Mouse (Mus musculus): ENCODE measurements around the gene Taf10.
"Not testable (repeated sequence)": the region's sequence is repeated elsewhere in the genome, so short reads cannot be mapped to it uniquely, and the experiment has no call there.

Gene Taf10

GRCm38 (mm10) chr7:105751491-105752433, 7.6 kb upstream of the Taf10 start, which contains the start of gene Tpp1:
Tpp1 (minus strand) TSS chr7:105752235.
- DNase-seq: peak; percentile 91 to 95

DNA sequence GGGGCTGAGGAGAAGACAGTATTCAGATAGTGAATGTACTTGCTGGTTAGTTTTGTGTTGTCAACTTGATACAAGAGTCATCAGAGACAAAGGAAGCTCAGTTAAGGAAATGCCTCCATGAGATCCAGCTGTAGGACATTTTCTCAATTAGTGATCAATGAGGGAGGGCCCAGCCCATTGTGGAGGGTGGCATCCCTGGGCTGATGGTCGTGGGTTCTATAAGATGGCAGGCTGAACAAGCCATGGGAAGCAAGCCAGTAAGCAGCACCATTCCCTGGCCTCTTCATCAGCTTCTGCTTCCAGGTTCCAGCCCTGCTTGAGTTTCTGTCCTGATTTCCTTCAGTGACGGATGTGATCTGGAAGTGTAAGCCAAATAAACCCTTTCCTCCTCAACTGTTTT, 3.6 kb upstream of the Taf10 start:
- DNase-seq: no peak

GRCm38 (mm10) chr7:105743246-105743925, 775 bp downstream of the Taf10 start:
- DNase-seq: not testable (repeated sequence)

GRCm38 (mm10) chr7:105742539-105743215, 1.5 kb downstream of the Taf10 start:
- DNase-seq: not testable (repeated sequence)

GRCm38 (mm10) chr7:105741978-105742377, 2.2 kb downstream of the Taf10 start:
- DNase-seq: no peak

DNA sequence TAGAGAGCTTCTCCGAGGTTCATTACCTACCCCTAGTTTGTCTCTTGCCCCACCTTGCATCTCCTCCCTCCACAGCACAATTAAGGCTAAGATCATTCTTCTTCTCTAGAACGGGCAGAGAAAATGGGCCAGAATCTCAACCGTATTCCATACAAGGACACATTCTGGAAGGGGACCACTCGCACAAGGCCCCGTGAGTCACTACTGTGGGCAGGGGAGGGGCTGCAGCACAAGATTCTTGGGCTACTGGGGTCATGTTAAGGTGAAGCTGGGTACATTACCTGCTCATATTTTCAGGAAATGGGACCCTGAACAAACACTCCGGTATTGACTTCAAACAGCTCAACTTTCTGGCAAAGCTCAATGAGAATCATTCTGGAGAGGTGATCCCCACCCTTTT, 3.3 kb downstream of the Taf10 start:
- no peak for DNase-seq

DNA sequence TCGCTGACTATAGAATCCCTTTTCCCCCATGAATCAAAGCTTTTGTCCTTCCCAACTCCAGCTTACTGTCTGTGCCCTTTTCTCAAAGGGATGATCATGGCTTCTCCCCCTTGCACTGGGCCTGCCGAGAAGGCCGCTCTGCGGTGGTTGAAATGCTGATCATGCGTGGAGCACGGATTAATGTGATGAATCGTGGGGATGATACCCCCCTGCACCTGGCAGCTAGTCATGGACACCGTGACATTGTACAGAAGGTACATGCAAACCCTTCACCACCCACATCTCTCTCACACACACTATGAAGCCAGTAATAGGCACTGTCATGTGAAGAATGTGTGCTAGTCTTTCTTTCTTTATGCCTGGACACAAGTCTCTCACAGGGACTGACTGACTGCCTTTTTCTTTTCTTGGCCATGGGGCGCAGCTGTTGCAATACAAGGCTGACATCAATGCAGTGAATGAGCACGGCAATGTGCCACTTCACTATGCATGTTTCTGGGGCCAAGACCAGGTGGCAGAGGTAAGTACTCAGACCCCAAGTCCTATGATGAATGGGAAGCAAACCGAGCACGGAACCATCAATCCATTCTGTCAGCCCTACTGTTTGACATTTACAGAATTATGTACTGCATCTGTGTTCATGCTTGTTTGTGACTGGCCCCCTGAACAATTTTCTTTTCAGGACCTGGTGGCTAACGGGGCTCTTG, 3.9 kb downstream of the Taf10 start:
- no peak for DNase-seq

- DNase-seq: peak; percentile 78 to 82
These were observed 5.2 kb downstream of the Taf10 start for GRCm38 (mm10) chr7:105738948-105739347.

GRCm38 (mm10) chr7:105738286-105738685, 5.9 kb downstream of the Taf10 start:
- no peak for DNase-seq

- DNase-seq: no peak
These were observed 6.5 kb downstream of the Taf10 start for GRCm38 (mm10) chr7:105737648-105738047.

GRCm38 (mm10) chr7:105736911-105737521, 7.1 kb downstream of the Taf10 start, which contains the start of gene Rrp8:
Rrp8 (minus strand) TSS chr7:105737385.
- DNase-seq: peak; percentile 32 to 66

DNA sequence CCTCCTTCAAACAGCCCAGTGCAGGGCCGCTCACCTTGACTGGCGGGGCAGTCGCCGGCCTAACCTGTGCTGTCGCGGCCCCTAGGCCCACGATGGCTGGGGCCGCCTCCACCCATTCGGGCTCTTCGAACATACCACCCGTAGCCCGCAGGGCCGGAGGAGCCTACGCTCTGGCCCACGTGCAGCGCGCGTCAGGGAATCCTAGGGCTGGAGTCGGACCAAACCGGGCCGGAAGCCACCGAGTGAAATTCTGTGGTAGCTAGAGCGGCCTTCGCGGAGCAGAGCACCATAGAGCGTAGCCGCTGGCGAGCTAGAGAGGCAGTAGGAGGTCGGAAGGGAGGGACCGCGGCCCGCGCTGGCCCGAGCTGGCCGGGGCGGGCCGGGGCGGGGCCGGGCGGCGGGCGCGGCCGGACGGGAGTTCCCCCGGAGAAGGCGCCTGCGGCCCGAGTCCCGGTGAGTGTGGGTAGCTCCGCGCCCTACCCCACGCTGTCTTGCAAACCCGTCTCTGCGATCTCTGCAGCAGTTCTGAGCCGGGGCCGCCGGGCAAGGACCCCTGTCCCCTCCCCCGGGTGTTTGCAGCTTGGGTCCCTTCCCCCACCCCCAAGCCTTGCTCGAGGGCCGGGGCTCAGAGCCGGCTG, 7.8 kb downstream of the Taf10 start, which contains the start of gene Ilk:
Gene Ilk (plus strand): TSS at position 329 of the 638 bp plus-strand sequence.
- DNase-seq: peak; percentile 95 to 96

GRCm38 (mm10) chr7:105735464-105735863, 8.7 kb downstream of the Taf10 start:
- DNase-seq: not testable (repeated sequence)

DNA sequence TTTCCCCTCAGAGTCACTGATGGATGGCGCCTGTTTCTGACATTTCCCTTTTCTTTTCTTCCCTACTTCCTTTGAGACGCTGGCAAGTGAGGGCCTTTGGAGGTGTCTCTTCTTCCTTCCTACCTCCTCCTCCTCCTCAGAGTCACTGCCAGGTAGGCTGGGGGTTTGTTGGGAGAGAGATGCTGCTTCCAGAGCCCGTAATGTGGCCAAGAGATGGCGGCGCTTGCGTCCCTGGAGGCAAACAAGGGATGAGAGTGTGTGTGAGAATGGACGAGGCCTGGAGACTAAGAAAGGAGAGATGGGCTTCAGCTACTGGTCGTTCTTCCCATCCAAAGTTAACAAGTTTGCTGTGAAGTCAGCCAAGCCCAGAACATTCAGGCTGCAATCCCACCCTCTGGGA, 9.3 kb downstream of the Taf10 start:
- no peak for DNase-seq

GRCm38 (mm10) chr7:105733836-105734235, 10.3 kb downstream of the Taf10 start:
- no peak for DNase-seq

GRCm38 (mm10) chr7:105728701-105729428, 15.3 kb downstream of the Taf10 start:
- peak in 1 of 2 experiments; percentile 14 for DNase-seq

DNA sequence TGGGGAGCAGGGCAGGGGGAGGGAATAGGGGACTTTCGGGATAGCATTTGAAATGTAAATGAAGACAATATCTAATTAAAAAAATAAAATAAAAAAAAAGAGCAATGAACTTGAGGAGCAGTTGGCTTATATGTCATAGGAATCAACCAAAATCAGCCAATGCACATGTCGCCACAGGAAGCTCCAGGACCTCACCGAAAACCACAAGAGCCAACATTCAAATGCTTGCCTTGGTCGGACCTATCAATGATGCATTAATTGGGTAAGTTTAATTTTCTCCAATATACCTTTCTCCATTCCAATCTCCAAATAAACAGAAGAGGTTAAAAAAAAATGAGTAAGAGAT, 17.2 kb downstream of the Taf10 start:
- no peak for DNase-seq

DNA sequence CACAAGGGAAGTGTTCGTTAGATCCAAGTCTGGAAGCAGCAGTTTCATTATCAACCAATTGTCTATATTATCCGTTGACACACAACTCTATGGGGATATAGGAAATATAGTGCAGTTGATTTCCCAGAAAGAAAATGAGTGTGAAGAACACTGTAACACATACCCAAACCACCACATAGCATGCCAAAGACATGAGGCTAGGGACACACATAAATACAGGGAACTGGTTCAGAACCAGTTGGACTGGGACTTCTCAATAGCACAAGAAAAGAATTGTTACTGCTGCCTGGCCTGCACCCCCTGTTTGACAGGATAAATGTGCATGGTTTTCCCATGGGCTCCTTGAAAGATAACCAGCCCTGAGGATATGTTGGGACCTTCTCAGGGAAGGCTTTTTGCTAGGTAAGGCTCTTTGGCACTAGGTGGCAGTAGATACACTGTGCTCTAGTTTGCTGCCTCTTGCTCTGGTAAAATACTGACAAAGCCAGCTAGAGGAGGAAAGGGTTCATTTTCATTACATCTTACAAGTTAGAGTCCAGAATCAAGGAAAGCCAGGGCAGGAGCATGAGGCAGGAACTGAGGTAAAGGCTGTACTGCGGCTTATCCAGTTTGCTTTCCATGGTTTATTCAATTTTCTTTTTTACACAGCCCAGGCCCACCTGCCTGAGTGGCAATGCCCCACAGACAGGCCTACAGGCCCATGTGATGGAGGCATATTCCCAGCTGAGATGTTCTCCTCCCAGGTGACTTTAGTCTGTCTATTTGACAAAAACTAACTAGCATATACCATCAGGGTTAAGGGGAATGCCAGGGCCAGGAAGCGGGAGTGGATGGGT, 17.8 kb downstream of the Taf10 start:
- DNase-seq: peak; percentile 63 to 77

DNA sequence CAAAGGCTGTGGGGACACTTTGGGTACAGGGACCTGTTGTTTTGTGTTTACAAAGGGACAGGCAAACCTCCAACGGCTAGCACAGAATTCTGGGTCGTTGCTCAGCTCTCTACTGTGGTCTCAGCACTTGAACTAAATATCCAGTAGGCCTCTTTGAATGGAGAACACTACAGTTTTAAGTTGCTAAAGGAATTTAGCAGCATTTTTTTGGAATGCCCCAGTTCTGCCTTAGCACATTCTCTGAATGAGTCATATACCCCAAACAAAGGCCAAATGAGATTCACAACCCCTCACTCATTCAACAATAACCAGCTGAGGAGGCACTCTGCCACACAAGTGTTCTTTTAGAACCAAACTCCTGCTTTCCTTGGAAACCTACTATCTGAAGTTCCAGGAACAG, 22.2 kb downstream of the Taf10 start:
- DNase-seq: no peak

DNA sequence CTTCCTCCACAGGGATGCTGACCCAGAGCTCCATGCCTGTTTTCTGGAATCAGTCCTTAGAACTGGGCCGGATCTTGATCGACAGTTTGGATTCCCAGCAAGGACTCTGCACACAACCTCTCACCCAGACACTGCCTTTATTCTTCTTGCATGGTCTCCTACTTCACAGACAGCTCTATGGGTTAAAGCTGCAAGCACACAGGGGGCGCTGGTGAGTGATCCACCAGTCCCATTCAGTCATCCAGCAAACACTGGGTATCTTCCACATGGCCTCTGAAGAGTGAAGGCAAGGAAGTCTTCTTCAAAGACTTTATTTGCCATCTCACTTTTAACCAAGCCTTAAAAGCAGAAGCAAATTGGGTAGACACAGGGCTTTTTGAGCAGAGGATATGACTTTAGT, 28.8 kb downstream of the Taf10 start:
- no peak for DNase-seq
